Mouse (Mus musculus): Measurements from ENCODE around the gene 4933427D14Rik. TPM values are rescaled to one million over a fixed set of nuclear protein-coding genes. Genes with fewer than 3 reads are reported as not detected.
A peak's percentile ranks its signal among the peaks of the same experiment; 100 is the strongest.

4933427D14Rik gene
- polyA plus RNA-seq, 1 experiment from 2014 or later: 26.2 TPM

DNA sequence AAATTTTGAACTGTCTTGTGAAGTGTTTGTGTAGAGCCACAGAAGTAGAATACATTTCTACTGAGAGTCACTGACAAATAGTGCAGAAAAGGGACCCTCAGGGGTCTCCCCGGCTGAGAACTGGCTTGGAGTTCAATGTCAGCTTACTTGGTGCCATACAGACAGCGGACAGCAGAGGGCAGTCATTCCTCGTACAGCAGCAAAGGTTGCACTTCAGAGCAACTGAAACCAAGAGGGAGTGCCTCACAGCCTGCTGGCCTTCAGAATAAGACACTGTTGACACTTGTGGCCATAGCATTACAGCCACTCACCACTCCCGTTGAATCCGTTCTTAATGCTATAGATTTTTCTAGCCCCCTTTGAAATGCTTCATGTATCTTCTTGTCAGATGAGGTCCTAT, 17.6 kb upstream of the 4933427D14Rik start:
- Histone ChIP-seq H3K4me2 (no peak overlapping the region), H3K27ac (no peak overlapping the region), H3K4me1 (peaks cover 14% of the 10 kb centered on the region), H3K27me3 (peaks cover 3% of the 10 kb centered on the region; the same call in 1 of the 2 replicates), H3K36me3 (ENCODE audit: poor library complexity, severe bottlenecking) (no peaks in the 10 kb centered on the region), H3K4me3 (no peak overlapping the region), H3K9me3 (replicated peaks) (no peaks in the 10 kb centered on the region), H3K9ac (no peak overlapping the region)
- WGBS: 21% methylated on average over 5 of the region's 5 CpGs
- no peak for ATAC-seq

DNA sequence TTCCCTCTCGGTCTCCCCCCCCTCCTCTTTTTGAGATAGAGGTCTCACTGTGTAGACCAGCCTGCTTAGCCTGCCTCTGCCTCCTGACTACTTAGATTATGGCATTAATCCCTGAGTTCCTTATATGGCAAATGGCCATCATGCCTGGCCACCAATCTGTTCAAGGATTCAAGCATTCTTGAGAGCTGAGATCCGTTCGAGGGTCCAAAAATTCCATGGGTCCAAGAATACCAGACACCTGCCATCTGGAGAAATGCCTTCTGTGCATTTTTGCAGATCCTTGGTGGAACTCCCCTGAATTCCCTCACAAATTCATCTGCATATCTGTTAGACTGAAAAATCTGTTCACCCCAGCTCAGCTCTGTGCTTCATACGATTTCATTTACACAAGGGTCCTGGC, 16.2 kb upstream of the 4933427D14Rik start:
- ATAC-seq: no peak
- Histone ChIP-seq H3K4me2 (no peak overlapping the region), H3K9me3 (replicated peaks) (no peaks in the 10 kb centered on the region), H3K4me3 (no peak overlapping the region), H3K27me3 (peaks cover 2% of the 10 kb centered on the region; the same call in 1 of the 2 replicates), H3K4me1 (peaks cover 14% of the 10 kb centered on the region), H3K27ac (no peak overlapping the region), H3K36me3 (ENCODE audit: poor library complexity, severe bottlenecking) (no peaks in the 10 kb centered on the region), H3K9ac (no peak overlapping the region)
- 82% methylated on average over 4 of the region's 4 CpGs for WGBS

DNA sequence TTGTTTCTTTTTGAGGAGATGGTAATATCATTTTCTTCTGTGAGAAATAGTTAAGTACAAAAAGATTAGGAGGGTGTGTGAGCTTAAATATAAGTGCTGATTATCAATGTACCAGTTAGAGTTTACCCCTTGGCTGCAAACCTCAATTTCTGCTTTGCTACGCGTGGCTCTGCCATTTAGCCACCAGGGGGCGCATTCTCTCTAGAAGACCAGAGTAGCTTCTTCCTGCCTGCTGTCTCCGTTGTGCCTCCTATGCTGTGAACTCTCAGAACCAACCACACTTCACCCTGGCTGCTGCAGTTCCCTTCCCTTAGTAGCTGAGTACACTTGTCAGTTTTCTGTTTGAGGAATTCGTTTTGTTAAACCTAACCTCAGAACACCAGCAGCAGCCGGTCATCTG, 14.0 kb upstream of the 4933427D14Rik start:
- no peak overlapping the region for H3K4me2 ChIP-seq
- 16% methylated on average over 6 of the region's 6 CpGs for WGBS
- H3K9me3 ChIP-seq (replicated peaks): no peaks in the 10 kb centered on the region
- no peak overlapping the region for H3K4me3 ChIP-seq
- H3K27ac ChIP-seq: no peak overlapping the region
- H3K36me3 ChIP-seq (ENCODE audit: poor library complexity, severe bottlenecking): no peaks in the 10 kb centered on the region
- H3K9ac ChIP-seq: no peak overlapping the region
- no peaks in the 10 kb centered on the region for H3K27me3 ChIP-seq
- peaks cover 22% of the 10 kb centered on the region for H3K4me1 ChIP-seq
- ATAC-seq: no peak; the same call in 1 of the 2 replicates

DNA sequence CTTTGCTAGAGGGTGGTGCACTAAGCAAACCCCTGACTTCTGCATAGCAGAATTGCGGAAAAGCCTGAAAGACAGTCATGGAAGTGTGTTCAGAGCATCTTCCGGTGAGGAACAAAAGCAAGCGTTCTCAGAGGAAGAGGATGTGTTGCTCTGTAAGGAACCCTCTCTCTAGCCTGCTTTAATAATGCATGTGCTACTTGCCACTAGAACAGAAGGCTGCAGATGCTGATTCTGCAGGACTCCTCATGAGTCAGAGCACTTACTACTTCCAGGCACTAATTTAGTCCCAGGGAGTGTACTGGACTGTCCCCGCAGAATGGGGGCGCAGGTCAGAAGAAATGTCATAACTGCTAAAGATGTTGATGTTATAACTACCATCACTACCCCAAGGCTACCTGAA, 9.9 kb upstream of the 4933427D14Rik start:
- H3K9ac ChIP-seq: peak overlapping the region; percentile 40; the same call in 1 of the 2 replicates
- WGBS: 88% methylated on average over 5 of the region's 5 CpGs
- ATAC-seq: no peak

DNA sequence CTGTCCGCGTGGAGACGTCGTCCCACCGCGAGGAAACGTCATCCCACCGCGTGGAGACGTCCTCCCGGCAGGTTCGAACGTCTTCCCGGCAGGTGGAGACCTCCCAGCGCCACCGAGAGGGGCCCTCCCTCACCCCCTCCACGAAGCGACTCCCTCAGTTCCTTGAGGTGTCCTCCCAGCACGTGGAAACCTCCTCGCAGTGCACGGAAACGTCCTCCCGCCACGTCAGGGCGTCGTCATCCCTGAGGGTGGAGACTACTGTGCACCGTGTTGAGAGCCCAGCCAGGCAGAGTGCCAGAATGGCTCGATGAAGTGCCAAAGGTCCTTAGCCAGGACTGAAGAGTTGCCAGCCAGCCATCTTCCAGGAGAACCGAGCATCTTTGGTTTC, 8.1 kb upstream of the 4933427D14Rik start, which contains the start of gene Med31:
Med31 (minus strand) TSS at position 183 of the 388 bp plus-strand sequence.
- Histone ChIP-seq H3K9ac (peak within 1 kb of the TSS; percentile 78), H3K4me2 (peak within 1 kb of the TSS; percentile 82), H3K36me3 (ENCODE audit: poor library complexity, severe bottlenecking) (peaks cover 25% of the 10 kb centered on the region), H3K27ac (peak within 1 kb of the TSS; percentile 52), H3K4me1 (peaks cover 26% of the 10 kb centered on the region), H3K4me3 (peak within 1 kb of the TSS; percentile 78), H3K9me3 (replicated peaks) (no peaks in the 10 kb centered on the region), H3K27me3 (no peaks in the 10 kb centered on the region)
- ATAC-seq: peak; percentile 82
- WGBS: 3% methylated on average over 29 of the region's 29 CpGs

More for the DNA sequence above, 9.9 kb upstream of the 4933427D14Rik start:
- H3K4me3 ChIP-seq: no peak overlapping the region
- H3K4me2 ChIP-seq: peak overlapping the region; percentile 25; the same call in 1 of the 2 replicates
- H3K9me3 ChIP-seq (replicated peaks): no peaks in the 10 kb centered on the region
- H3K27me3 ChIP-seq: no peaks in the 10 kb centered on the region
- peaks cover 8% of the 10 kb centered on the region; the same call in 1 of the 2 replicates for H3K36me3 ChIP-seq (ENCODE audit: poor library complexity, severe bottlenecking)
- peaks cover 26% of the 10 kb centered on the region for H3K4me1 ChIP-seq
- H3K27ac ChIP-seq: no peak overlapping the region

DNA sequence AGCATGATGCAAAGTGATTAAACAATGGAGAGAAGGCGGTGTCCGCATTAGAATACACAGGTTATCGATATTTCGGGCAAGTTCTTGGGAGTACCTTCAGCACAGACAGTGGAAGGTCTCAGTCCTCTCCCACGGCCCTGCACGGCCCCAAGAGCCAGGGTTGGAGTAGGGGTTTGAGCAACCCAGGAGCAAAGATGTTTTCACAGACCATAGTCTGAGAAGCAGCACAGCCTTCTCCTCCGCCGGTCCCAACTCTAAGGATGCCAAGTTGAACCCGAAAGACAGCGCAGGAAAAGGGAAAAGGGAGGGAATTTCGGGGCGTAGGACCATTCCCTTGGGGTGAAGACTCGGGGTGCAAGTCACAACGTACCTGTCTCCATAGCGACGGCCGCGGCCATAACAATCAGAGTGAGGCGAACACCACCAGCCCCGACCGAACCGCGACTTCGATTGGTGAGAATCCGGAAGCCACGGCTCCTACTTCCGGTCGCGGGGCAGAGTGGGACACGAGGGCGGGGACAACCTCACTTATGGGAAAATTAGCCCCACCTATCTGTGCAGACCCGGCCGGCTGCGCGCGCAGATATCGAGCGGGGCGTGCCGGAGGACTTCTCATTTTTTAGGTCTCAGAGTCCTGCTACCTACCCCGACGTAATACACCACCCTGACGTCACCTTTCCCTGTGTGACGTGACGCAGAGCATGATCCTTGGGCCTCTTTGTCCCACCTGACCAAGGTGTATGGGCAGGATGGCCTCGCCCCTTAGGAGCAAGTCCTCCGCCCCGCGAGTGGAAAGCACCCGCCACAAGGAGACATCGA, 7.5 kb upstream of the 4933427D14Rik start:
- peak; percentile 98 for ATAC-seq
- peaks cover 26% of the 10 kb centered on the region for H3K4me1 ChIP-seq

DNA sequence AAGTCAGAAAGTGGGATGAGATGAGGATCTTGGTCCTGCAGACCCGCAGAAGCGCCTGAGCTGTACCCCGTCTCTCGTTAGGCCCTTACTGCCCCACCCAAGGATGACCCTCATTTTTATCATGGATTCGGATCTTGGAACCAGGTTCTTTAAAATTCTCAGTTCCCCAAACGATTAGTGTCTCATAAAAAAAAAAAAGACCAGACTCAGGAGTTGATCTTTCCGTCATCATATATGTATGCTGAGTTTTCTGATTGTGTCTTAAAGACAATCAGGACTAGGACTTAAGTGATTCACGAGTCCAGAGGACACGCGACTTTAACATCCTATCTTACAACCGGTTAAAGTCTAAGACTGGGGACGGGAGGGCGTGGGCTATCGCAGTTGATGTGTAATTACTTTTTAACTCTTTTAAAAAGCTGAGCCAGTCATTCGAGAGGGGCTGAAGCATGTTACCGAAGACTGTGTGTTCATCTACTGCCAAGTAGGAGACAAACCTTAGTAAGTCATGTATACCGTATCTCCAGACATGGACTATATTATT, 647 bp upstream of the 4933427D14Rik start:
- peaks cover 40% of the 10 kb centered on the region for H3K4me1 ChIP-seq
- peak overlapping the region; percentile 92 for H3K4me3 ChIP-seq
- H3K27ac ChIP-seq: no peak overlapping the region
- no peaks in the 10 kb centered on the region for H3K9me3 ChIP-seq (replicated peaks)
- peak overlapping the region; percentile 93 for H3K4me2 ChIP-seq
- peak overlapping the region; percentile 90 for H3K9ac ChIP-seq
- peaks cover 37% of the 10 kb centered on the region for H3K36me3 ChIP-seq (ENCODE audit: poor library complexity, severe bottlenecking)
- WGBS: 20% methylated on average over 17 of the region's 17 CpGs
- no peaks in the 10 kb centered on the region for H3K27me3 ChIP-seq
- ATAC-seq: no peak

More for the DNA sequence above, 7.5 kb upstream of the 4933427D14Rik start:
- Histone ChIP-seq H3K27ac (peak overlapping the region; percentile 52), H3K4me3 (peak overlapping the region; percentile 78), H3K27me3 (no peaks in the 10 kb centered on the region), H3K9me3 (replicated peaks) (no peaks in the 10 kb centered on the region), H3K9ac (peak overlapping the region; percentile 78), H3K36me3 (ENCODE audit: poor library complexity, severe bottlenecking) (peaks cover 31% of the 10 kb centered on the region), H3K4me2 (peak overlapping the region; percentile 82)
- WGBS: 1% methylated on average over 51 of the region's 51 CpGs

DNA sequence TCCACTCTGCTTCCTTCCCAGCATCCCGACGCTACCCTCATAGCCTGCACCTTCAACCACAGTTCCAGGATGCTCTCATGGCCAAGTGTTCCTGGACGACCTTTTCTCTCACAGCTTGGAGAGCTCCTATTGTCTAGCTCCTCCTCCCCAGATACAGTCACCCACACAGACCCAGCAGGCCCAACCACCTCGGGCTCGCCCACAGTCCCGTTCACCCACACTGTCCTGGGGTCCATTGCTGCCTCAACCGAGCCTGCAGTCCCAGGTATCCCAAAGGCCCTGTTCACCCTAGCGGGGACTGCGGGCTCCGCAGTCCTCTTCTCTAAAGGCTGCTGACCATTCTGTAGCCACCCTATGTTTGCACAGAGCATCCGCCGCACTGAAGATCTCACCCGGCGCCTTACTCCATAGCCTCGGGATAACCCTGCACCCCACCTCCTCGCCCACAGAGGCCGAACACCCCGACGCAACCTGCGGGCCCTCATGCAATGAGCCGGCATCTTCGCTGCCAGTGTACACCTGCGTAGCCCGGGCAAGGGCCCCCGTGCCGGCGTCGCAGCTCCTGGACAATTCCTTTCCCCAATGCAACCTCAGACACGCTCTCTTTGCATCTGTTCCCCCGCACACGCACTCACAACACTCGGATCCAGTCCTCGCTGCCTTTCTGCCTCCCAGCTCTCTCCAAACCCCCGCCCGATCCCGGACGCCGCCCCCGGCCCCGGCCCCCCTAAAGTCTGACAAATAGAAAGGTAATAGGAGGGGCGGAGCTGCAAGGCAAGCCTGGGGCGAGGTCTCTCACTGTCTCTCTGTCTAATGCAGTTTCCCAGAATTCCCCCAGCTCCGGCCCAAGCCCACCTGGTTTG, 687 bp downstream of the 4933427D14Rik start, which contains the start of gene Gm43951:
Gm43951 (minus strand) TSS at position 500 of the 863 bp plus-strand sequence.
- peaks cover 33% of the 10 kb centered on the region for H3K36me3 ChIP-seq (ENCODE audit: poor library complexity, severe bottlenecking)
- H3K27ac ChIP-seq: peak within 1 kb of the TSS; percentile 68
- H3K4me1 ChIP-seq: peaks cover 43% of the 10 kb centered on the region
- H3K9ac ChIP-seq: peak within 1 kb of the TSS; percentile 90
- no peaks in the 10 kb centered on the region for H3K9me3 ChIP-seq (replicated peaks)
- peak; percentile 60 for ATAC-seq
- H3K4me2 ChIP-seq: peak within 1 kb of the TSS; percentile 93
- under 1% methylated on average over 43 of the region's 43 CpGs for WGBS
- H3K27me3 ChIP-seq: no peaks in the 10 kb centered on the region
- H3K4me3 ChIP-seq: peak within 1 kb of the TSS; percentile 92

DNA sequence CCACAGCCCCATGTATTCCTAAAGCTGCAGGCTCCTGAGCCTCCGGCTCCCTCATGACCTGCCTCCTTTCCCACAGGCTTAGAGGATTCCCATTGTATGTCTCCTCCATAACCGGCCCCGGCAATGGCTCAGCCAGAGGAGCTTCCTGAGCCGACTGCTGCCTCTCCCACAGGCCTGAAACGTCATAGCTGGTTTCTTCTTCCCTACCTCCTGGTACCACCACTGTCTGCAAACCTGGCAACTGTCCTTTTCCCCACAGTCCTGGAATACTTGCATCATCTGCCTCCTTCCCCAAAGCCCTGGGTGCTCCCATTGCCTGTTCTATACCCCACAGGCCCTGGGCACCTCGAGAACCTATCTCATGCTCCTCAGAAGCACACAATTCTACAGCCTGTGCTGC, 2.0 kb downstream of the 4933427D14Rik start:
- Histone ChIP-seq H3K36me3 (ENCODE audit: poor library complexity, severe bottlenecking) (peaks cover 28% of the 10 kb centered on the region), H3K27ac (no peak overlapping the region), H3K4me2 (peak overlapping the region; percentile 93), H3K27me3 (no peaks in the 10 kb centered on the region), H3K4me3 (peak overlapping the region; percentile 92), H3K4me1 (peaks cover 43% of the 10 kb centered on the region), H3K9me3 (replicated peaks) (no peaks in the 10 kb centered on the region), H3K9ac (peak overlapping the region; percentile 90)
- no peak for ATAC-seq
- WGBS: 91% methylated on average over 6 of the region's 6 CpGs

DNA sequence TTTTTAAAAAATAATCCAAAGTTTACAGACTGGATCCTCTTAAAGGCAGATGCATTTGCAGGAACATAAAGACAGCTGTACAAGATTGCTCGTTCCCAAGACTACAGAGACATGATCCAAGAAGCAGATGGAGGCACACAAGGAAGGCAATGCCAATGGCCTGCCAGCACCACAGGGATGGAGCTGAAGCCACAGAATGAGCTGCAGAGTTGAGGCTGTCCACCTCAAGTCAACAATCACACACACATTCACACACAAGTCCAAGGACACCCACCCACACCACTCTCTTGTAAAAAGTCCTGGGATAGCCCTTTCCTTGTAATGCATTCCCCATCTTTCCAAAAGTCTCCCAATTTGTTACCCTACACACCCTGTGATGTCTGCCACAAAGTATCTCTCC, 3.8 kb downstream of the 4933427D14Rik start:
- H3K4me1 ChIP-seq: peaks cover 43% of the 10 kb centered on the region
- H3K9ac ChIP-seq: no peak overlapping the region
- H3K4me2 ChIP-seq: no peak overlapping the region
- no peak overlapping the region for H3K4me3 ChIP-seq
- H3K9me3 ChIP-seq (replicated peaks): no peaks in the 10 kb centered on the region
- no peak for ATAC-seq
- no peaks in the 10 kb centered on the region for H3K27me3 ChIP-seq
- H3K27ac ChIP-seq: no peak overlapping the region
- peaks cover 23% of the 10 kb centered on the region for H3K36me3 ChIP-seq (ENCODE audit: poor library complexity, severe bottlenecking)
- 65% methylated on average over 1 of the region's 1 CpGs for WGBS

DNA sequence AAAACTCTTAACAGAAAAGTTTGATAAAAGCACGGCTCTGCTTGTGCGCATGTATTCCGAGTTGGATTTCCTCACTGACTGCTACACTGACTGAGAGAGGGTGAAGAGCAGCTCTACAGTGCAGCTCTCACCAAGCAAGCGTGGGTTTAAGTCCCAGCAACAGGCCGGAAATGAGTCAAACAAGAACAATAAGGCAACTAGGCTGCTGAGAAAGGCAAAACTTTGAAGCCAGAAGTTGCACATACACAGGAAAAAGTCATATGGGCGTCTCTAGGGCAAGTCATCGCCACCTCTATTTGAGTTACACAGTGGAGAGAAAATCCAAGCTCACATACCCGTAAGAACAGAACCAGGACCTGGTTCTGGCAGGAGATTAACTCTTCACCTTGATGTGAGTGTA, 10.8 kb downstream of the 4933427D14Rik start:
- no peak for ATAC-seq
- WGBS: 84% methylated on average over 8 of the region's 8 CpGs
- Histone ChIP-seq H3K4me3 (no peak overlapping the region), H3K36me3 (ENCODE audit: poor library complexity, severe bottlenecking) (peaks cover 50% of the 10 kb centered on the region), H3K9me3 (replicated peaks) (no peaks in the 10 kb centered on the region), H3K27me3 (no peaks in the 10 kb centered on the region), H3K9ac (no peak overlapping the region), H3K4me2 (no peak overlapping the region), H3K4me1 (no peaks in the 10 kb centered on the region), H3K27ac (no peak overlapping the region)

All from forebrain, embryonic 13.5 days (tissue).